Mouse (Mus musculus) cerebellum, adult 9-11 months (tissue): Measurements from ENCODE around the gene Fam19a5.
A peak's percentile ranks its signal among the peaks of the same experiment; 100 is the strongest.

ENCODE experiments used
- DNase-seq: peaks from one replicate; pipeline ENCODE4 v3.0.0; 2022

The Fam19a5 gene

DNA sequence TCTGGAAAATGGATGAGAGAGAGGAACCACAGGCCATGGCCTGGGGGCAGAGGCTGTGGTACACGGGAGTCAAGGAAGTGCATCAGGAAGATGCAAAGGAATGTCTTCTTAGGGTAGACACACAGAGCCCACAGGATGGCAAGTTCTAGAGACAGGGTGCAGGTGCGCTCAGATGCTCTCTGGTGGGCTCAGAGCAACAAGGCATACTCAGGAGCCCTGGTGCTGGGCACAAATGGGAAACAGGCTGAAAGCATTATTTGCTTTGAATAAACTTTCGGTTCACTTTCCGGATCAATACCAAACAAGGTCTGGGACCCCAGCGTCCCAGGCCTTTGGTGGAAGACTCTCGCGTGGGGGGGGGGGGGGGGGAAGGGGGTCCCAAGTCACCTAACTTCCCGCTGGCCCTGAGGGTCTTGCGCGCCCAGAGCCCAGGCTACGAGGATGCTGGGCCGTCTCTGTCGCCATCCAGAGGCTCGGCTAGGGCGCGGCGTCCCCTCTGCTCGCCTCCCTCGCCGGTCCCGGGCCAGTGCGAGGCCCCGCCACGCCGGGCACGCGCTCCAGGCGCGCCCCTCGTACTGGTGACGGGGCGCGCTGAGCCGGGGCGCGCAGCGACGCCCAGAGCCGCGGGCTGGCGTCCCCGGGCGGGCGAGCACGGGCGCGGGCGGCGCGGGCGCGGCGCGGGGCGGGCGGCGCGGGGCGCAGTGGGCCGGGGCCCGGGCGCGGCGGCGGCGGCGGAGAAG, at the start of gene Fam19a5:
Fam19a5 (plus strand) TSS at position 701 of the 740 bp plus-strand sequence.
- peak; percentile 78 for DNase-seq

DNA sequence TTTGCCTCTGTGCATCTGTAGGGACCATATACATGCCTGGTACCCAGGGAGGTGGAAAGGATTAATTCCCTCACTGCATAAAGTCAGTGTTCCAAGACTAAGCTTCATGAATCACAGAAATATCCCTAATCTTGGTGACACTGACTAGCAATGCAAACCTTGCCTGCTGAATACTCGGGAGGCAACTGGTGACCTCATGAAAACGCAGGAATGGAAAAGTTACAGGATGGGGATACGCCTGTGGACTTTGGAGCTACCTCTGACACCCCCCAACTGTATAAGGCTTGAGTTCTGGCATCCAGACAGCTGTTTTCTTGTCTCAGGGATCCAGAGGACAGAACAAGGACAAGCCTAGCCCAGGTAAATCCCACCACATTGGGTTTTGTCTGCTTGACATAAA, 42.4 kb upstream of the Fam19a5 start:
- DNase-seq, result no peak

DNA sequence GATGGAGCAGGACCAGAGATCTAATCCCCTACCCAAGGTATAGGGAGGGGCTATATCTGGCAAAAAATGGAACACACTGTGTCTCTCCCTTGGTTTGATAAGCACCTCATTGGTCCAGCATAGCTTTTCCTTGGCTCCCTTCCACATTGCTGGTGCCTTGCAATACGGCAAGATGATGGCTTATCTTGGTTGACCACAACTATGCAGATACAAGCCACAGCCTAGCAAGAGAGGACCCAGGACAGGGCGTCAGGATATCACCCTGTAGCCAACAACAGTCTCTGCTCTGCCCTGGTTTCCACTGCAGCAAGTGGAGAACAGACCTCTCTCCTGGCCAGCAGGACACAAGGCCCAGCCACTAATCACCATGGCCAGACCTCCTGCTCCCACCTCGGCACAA, 36.8 kb upstream of the Fam19a5 start:
- DNase-seq, result no peak

DNA sequence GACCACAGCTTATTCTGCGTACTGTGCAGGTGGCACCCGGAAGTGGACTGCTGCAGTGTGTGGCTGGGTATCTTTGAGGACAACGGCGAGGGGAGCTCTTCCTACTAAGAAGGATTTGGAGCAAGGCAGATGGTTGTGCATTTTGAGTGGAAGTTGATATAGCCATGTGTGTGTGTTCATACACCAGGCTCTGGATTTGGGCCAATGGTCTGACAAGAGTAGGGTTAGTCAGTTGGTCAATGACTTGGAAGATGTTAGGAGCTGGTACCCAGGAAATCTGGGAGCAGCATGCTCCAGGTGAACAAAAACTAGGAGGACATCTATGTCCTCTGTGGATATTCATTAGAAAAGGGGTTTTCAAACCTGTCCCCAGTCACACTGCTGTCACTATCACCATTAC, 33.2 kb upstream of the Fam19a5 start:
- no peak for DNase-seq

DNA sequence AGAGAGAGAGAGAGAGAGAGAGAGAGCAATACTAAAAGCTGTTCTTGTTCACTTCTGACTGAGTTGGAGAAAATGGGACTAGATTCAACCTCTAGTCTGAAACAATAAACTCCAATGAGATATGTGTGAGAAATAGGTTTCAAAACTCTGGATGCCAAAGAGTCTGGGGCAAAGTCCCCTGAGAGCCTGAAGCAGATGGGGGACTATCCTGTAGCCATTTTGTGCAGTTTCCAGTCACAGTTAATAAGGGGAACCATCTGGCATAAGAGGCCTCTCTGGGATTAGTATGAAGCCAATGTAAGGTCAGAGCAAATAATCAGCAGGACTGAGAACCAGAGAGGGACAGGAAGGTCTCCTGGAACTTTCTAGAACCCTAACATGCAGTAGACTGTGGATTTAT, 25.9 kb upstream of the Fam19a5 start:
- DNase-seq, result no peak

DNA sequence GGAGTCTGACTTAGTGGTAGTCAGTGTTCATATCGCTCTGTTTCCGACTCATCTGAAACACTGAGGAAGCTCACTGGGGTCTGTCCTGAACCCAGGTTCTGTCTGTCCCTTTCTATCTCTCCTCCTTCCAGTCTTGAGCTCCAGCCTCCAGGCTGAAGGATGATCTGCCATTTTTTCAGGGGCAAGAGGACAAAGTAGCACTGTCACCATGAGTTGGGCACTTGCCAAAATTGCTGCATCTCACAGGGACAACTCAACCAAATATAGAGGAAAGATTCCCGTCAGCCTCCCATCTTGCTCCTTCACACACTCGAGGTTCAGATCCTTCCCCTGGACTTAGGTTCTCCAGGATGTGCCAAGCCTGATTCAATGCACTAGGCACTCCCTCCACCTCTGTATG, 14.8 kb upstream of the Fam19a5 start:
- no peak for DNase-seq

DNA sequence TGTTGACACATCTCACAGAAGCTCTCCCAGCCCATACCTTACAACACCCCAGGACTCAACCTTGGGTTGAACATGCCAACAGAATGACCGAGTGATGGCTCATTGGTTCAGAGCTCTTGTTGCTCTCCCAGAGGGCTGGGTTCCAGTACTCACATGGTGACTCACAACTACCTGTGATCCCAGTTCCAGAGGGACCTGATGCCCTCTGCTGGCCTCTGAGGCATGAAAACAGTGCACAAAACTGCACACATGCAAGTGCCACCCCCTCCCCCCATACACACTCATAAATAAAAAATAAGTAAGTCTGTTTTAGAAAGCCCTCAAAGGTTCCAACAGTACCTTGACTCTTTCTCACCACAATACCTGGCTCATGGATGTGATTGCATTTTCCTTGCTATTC, 2.4 kb upstream of the Fam19a5 start:
- peak; percentile 37 for DNase-seq

DNA sequence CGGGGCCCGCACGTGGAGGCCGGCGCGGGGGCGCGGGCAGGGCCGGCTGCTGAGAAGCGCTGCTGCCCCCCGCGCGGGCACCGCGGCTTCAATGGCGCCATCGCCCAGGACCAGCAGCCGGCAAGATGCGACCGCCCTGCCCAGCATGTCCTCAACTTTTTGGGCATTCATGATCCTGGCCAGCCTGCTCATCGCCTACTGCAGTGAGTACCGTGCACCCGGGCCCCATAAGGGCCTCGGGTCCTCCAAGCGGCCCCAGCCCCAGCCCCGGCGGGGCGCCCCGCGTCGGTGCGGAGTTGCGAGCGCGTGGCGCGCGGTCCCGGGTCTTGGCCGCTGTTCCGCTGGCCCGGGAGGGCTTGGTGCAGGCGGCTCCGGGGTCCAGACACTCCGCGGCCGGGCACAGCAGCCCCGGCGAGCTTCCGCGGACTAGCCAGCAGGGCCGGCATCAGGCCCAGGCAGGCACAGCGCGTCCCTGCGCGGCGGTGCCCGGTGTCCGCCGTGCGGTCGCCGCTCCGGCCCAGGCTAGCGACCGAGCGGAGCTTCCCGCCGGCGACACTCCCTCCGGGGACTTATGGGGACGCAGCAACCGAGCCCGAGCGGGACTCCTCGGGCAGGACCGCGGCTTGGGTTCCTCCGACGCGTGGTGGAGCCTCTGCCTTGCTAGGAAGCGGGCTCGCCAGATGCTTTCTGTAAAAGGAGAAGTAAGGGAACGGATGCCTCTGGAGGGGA, 466 bp downstream of the Fam19a5 start:
- peak; percentile 59 for DNase-seq

DNA sequence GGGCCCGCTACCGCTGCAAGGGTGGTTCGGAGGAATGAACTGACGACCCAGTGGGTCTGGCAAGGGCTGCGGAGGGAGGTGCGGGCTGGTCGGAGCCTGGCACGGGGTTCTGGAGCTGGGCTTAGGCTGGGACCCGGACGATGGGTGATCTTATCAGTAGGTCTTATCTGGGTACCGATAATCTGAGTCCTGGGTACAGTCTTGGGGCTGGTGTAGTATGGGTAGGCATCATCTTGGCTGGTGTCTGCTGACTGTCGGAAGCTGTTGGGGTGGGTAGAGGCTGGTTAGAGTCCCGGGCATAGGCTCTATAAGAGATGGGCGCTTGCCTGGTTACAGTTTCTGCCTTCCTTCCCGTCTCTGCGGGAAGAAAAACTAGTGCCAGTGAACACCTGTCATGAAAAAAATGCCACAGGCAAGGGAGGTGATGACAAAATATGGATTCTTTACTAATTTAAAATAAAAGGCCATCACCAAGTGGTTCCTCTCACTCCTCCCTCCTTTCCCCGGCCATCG, 1.1 kb downstream of the Fam19a5 start:
- peak; percentile 56 for DNase-seq

DNA sequence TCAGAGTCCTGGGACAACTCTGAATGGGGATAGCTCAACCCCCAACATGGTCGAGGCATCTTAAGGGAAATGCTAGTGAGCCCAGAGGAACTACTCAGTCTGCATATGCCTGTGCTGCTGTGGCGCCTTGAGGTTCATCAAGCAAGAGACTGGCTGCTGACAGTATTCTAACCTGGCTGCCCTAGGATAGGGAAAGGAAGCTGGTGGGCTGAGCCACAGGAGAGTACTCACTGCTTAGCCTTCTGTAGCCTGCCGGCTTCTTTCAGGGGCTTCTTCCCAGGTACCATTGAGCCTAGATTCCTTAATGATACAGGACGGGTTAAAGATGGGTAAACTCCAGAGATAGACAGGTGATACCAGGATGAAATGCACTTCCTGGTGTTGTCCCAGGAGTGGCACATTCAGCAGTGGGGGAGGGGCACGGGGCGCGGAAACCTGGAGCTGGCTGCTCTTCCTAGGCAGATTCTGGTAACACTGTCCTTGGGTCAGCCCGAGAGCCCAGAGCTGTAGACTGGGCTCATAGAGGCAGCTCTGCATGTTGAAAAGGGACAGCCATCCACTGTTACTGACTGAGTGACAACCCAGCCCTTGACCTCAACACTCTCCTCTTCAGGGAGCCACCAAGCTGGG, 1.7 kb downstream of the Fam19a5 start:
- peak; percentile 40 for DNase-seq

DNA sequence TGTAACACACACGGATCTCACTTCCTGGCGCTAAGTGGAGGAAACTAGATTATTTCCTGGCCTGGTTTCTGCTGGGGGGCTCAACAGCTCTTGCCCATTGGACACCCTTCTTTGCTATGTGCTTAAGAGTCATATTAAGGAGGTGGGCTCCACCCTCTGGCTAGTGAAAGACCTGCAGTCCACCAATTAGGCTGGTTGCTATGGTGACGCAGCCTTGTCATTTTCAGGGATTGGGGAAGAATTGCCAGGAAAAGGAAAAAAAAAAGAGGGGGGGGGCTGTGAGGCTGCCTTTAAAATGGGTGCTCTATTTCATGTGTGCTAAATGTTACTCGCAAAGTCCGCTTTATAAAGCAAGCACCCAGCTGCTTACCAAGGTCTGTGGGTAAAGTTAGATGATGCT, 2.9 kb downstream of the Fam19a5 start:
- DNase-seq, result peak; percentile 71

DNA sequence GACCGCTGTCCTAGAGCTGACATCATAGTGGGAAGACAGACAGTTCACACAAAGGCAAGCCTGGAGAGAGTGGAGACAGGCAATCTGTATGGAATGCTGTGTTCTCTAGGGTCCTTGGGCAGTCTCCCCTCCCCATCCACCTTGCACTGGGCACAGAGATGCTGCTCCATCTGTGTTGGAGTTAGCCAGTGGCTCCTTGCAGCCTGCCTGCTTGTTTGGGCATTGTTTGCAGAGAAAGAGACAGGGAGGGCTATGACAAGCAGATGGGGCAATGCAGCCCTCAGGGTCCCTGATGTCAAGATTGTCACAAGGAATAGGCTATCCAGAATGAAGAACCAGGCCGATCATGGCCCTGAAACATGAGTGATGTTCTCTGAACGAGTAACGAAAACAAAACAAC, 5.6 kb downstream of the Fam19a5 start:
- DNase-seq, result no peak

DNA sequence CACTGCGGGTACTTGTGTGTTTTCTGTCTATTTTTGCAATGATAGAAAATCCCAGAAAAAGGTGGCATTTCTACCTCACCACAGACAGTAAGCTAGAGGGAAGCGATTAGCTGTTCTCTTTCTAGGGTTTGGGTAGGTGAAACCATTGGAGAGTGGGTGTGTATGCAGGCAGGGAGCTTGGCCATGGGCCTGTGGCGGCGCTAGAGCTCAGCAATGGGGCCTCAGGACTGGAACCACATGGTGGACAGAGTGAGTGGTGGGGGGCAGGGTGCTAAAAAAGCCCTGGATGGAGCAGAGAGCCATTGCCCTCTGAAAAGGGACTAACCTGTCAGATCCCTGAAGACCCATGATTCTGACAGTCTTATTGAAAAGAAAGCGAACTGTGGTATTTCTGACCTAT, 6.7 kb downstream of the Fam19a5 start:
- DNase-seq, result no peak

DNA sequence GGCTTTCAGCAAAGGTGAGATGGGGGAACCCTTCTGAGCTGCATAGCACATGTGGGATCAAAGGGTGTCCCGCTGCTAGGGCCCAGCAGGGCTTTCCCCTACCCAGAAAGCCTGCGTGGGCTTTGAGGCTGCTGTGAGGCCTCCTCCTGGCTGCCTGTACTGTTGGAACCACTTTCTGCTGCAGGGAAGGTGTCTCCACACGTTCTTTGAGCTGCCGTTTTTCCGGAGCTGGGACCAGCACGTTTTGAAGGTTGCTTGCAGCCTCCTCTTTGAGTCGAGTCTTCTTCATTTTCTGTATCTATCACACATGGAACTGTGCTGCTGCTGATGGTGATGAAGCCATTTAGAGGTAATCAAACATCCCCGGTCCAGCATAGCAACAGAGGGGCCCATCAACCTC, 7.5 kb downstream of the Fam19a5 start:
- no peak for DNase-seq

DNA sequence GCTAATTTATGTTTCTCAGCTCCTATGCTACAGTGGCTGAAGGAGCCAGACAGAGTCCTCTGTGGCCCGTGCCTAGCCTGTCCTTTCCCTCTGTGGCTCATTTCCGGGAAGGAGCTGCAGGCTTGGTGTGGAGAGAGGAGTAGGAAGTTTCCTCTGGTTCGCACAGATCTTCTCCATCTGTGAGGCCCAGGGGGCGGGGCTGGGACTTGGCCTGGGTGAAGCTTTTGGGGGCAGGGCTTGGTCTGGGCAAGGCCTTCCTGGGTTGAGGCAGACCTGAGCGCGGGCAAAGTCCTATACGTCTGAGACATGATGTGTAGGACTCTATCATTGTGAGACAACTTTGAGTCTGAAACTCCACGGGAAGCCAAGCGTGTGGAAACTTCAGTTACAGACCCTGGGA, 11.7 kb downstream of the Fam19a5 start:
- peak; percentile 27 for DNase-seq

DNA sequence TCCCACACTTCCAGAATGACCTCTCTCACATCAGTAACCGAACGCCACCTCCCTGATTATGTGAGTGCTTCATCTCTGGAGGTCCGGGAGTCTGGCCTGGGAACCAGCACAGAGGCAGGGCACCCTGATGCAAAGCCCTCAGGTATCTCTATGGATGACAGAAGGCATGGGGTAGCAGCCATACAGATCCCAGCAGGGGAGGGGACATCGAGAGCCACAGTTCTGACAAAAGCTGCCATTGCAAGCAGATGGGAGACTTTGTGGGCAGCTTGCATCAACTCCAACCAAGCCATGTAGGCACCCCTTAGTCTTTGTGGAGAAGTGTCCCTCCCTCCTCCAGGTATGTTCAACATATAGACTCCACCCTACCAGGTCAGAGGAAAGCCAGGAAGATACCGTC, 20.2 kb downstream of the Fam19a5 start:
- peak; percentile 65 for DNase-seq

DNA sequence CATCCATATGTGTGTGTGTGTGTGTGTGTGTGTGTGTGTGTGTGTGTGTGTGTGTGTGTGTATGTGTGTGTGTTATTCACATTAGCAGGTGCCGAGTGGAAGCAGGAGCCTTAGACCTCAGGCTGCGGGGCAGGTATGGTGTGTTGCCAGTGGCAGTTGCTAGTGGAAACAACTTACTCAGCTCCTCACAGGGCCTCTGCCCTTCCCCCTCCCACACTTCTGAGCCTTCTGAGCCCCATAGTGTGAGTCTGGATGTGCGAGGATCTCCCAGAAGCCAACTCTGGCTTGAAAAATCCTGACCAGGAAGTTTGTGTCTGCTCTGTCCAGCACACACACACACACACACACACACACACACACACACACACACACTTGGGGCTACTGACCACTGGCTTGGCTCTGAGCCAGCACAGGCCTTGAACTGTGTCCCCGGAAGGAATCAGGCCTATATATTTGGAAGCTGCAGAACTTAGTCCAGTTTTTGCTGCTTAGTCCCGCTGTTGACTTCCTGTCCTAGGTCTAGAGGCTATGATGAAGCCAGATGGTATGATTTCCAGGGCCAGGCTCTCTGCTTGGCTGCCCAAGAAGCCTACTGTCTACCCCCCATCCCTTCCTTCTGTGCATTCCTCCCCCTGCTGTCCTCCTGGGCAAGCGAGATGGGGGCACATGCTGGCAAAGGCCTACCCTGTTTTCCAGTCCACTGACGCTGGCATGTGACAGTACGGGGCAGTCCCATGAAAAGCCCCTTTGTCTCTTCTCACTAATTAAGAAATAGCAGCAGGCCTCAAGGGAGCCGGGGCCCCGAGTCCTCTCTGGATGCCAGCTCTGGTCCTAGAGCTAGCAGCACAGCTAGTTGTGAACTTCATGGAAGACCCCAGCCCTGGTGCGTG, 22.2 kb downstream of the Fam19a5 start:
- DNase-seq, result peak; percentile 90

DNA sequence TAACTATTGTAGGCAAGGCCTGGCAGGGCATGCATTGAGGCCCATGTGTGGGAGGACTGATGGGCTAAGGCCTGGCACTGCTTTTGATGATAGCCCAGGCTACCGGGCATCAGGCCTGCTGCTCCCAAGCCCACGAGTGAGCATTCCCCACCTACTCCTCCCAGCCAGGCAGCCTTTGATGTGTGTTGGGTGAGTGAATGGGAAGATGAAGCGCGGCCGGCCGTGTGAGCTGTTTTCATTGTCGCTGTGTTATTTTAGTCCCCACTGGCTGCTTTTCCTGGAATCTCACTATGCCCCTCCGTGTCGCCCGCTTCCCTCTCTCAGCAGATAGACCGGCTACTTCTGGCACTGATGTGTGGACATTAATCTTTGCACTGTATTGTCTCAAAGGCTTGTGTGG, 26.1 kb downstream of the Fam19a5 start:
- DNase-seq, result no peak

DNA sequence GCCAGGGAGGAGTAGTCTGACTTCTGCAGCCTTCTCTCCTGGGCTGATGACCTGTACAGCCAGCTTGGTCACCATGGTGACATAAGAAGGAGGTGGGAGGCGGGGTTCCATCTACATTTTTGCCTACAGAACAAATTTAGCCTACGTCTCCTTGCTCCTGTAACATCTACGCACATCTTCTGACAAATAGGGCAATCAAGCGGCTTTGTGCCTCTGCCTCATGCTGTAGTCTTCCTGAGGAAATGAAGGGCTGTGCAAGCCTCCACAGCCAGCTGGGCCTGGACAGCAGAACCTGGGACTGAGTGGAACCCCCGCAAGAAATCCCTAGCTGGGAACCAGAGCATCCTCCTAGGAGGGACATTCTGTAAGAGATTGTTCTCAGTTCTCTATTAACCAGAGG, 35.8 kb downstream of the Fam19a5 start:
- DNase-seq, result no peak

DNA sequence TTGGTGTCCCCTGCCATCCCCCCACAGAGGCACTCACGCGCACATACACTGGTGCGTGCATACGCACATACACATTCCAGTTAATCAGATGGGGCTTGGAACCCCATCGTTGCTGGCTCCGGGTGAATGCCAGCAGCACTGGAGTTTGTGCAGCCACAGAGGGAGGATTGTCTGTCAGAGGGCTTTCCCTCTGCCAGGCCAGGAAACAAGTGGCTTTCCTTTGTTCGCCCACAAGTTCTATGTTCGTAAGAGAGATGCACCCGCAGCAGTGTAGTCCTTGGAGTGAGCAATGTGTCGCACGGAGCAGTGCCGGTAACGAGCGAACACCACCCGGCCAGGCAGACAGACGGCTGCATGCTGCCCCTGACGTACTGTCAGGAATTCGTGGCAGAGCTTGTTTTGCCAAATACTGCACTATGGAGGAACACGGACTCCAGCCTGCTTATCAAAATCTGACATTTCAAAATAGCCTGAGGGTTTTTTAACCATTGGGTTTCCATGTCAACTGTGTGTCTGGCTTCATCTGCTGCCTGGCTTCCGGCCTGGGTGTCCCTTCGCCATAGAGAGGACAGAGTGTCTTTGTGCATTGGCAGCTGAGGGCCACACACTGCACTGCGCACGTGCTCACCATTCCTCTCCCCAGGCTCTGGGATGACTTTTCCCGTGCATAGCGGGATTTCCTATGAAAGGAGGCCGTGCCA, 40.0 kb downstream of the Fam19a5 start:
- no peak for DNase-seq

DNA sequence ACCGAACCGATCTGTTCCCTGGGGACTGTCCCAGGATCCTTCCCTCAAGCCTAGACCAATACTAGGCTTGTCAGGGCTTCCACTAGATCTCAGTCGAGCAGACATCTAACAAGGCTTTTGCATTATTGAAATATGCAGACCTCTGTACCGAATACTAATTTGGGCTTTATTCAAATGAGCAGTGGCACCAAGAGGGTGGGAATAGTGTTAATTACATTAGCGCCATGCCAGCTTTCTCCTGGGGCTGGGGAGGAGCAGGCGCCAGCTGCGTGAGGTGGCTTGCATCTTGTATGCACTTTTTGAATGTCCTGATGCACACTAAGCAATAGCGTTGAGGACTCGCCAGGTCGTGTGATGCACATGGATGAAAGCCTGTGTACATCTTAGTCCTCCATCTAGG, 46.9 kb downstream of the Fam19a5 start:
- DNase-seq, result no peak

DNA sequence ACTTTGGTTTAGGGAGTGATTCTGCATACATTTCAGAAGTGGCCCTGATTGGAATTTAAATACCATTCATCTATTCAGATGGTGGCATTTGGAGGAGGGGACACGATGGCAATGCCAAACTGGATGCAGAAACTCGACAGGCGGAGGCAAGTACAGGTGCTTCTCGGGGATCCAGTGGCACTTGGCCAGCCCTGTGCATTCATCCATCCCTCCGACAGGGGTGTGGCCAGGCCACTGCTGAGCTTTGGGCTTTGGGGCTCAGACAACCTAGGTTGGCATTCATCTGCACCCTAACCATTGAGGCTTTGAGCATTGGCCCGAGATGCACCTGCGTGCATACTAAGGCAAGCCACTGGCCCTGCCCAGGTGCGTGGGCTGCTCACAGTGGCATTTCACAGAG, 52.6 kb downstream of the Fam19a5 start:
- peak; percentile 65 for DNase-seq
